Mouse (Mus musculus): ENCODE data around the gene Acsm3.
"Not testable (repeated sequence)": the region's sequence is repeated elsewhere in the genome, so short reads cannot be mapped to it uniquely, and the experiment has no call there.

Gene Acsm3

GRCm38 (mm10) chr7:119760527-119760951 lies at the start of gene Acsm3:
Gene Acsm3, plus strand, starts transcription at chr7:119760923.
- no peak for DNase-seq (ENCODE audit: extremely low read depth, low read depth, low spot score)

GRCm38 (mm10) chr7:119714111-119714510 lies 46.6 kb upstream of the Acsm3 start:
- no peak for DNase-seq (ENCODE audit: extremely low read depth, low read depth, low spot score)

- DNase-seq (ENCODE audit: extremely low read depth, low read depth, low spot score), result peak; percentile 19
These were observed 40.3 kb upstream of the Acsm3 start, which contains the start of gene Thumpd1 for GRCm38 (mm10) chr7:119720253-119720946. Gene Thumpd1, minus strand, starts transcription at chr7:119720798.

- no peak for DNase-seq (ENCODE audit: extremely low read depth, low read depth, low spot score)
These were observed 39.8 kb upstream of the Acsm3 start for GRCm38 (mm10) chr7:119720947-119721310.

GRCm38 (mm10) chr7:119727621-119728020 lies 33.1 kb upstream of the Acsm3 start:
- no peak for DNase-seq (ENCODE audit: extremely low read depth, low read depth, low spot score)

GRCm38 (mm10) chr7:119731262-119731661 lies 29.5 kb upstream of the Acsm3 start:
- DNase-seq (ENCODE audit: extremely low read depth, low read depth, low spot score), result not testable (repeated sequence)

- DNase-seq (ENCODE audit: extremely low read depth, low read depth, low spot score), result no peak
These were observed 21.8 kb upstream of the Acsm3 start for GRCm38 (mm10) chr7:119738877-119739276.

GRCm38 (mm10) chr7:119739798-119740468 lies 20.8 kb upstream of the Acsm3 start:
- DNase-seq (ENCODE audit: extremely low read depth, low read depth, low spot score), result not testable (repeated sequence)

GRCm38 (mm10) chr7:119744321-119744720 lies 16.4 kb upstream of the Acsm3 start:
- DNase-seq (ENCODE audit: extremely low read depth, low read depth, low spot score), result no peak

- DNase-seq (ENCODE audit: extremely low read depth, low read depth, low spot score), result no peak
These were observed 14.9 kb upstream of the Acsm3 start for GRCm38 (mm10) chr7:119745869-119746268.

GRCm38 (mm10) chr7:119748761-119749160 lies 12.0 kb upstream of the Acsm3 start:
- no peak for DNase-seq (ENCODE audit: extremely low read depth, low read depth, low spot score)

GRCm38 (mm10) chr7:119749942-119750341 lies 10.8 kb upstream of the Acsm3 start:
- no peak for DNase-seq (ENCODE audit: extremely low read depth, low read depth, low spot score)

GRCm38 (mm10) chr7:119753696-119754095 lies 7.0 kb upstream of the Acsm3 start:
- DNase-seq (ENCODE audit: extremely low read depth, low read depth, low spot score), result peak; percentile 72

GRCm38 (mm10) chr7:119762166-119762697 lies 1.5 kb downstream of the Acsm3 start:
- no peak for DNase-seq (ENCODE audit: extremely low read depth, low read depth, low spot score)

- no peak for DNase-seq (ENCODE audit: extremely low read depth, low read depth, low spot score)
These were observed 3.7 kb downstream of the Acsm3 start for GRCm38 (mm10) chr7:119764377-119764776.

- no peak for DNase-seq (ENCODE audit: extremely low read depth, low read depth, low spot score)
These were observed 6.3 kb downstream of the Acsm3 start for GRCm38 (mm10) chr7:119766996-119767395.

GRCm38 (mm10) chr7:119769895-119770294 lies 9.2 kb downstream of the Acsm3 start:
- DNase-seq (ENCODE audit: extremely low read depth, low read depth, low spot score), result no peak

- DNase-seq (ENCODE audit: extremely low read depth, low read depth, low spot score), result peak; percentile 96
These were observed 22.7 kb downstream of the Acsm3 start for GRCm38 (mm10) chr7:119783453-119783852.

- DNase-seq (ENCODE audit: extremely low read depth, low read depth, low spot score), result no peak
These were observed 24.2 kb downstream of the Acsm3 start for GRCm38 (mm10) chr7:119784908-119785307.

- DNase-seq (ENCODE audit: extremely low read depth, low read depth, low spot score), result no peak
These were observed 28.3 kb downstream of the Acsm3 start for GRCm38 (mm10) chr7:119789024-119789423.

GRCm38 (mm10) chr7:119793586-119794250 lies 33.0 kb downstream of the Acsm3 start, which contains the start of the genes Rexo5 and Eri2:
Gene Rexo5, plus strand, starts transcription at chr7:119794006.
Gene Eri2, minus strand, starts transcription at chr7:119794058.
- no peak for DNase-seq (ENCODE audit: extremely low read depth, low read depth, low spot score)
